Comparison of ENCODE assay signal across 23 mouse cellular contexts in the genomic region with DNA sequence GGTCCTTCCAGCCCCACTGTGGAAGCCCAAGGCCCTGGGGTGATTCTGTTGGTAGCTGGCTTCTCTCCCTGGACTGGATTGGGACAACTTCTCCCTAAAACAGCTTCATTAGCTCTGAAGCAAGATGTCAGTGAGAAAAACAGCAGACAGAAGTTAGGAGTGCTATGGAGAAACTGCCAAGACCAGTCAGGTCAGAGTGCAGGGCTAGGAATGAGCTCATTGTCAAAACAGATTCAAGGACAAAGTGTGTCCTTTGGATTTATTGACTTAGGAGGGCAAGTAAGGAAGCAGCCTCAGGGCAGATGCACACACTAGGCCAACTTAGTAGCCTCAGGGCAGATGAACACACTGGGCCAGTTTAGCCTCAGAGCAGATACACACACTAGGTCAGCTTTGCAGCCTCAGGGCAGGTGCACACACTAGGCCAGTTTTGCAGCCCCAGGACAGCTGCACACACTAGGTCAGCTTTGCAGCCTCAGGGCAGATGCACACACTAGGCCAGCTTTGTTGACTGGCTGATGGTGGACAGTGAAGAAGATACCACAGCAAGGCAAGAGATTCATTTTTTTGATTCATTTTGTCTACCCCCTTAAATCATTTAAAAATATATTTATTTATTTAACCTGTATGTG. TPM values are rescaled to one million over a fixed set of nuclear protein-coding genes. Genes with fewer than 3 reads are reported as not detected.
DNase-seq lines count a peak whose midpoint lies in the region; ATAC-seq and TF ChIP-seq lines count a peak whose summit lies in the region.
"Had no signal": no experiment of that assay in that cellular context is flagged by ENCODE, and none has a peak within 500 bp of the region (broad histone marks: within the 10 kb centered on the region; RNA-seq: fewer than 3 reads in every experiment).

No protein-coding gene starts in this region.

- no peak for TF ChIP-seq EP300 in MEL (IDR thresholded peaks at IDR 0.05; ENCODE audit: low read depth in 1 of 2, low read length in 2 of 2)

- H3K9me3 ChIP-seq in MEL (replicated peaks; ENCODE audit: insufficient read depth, low read length): no peaks in the 10 kb centered on the region
- H3K9me3 ChIP-seq: heart, embryonic 10.5 days; hindbrain, embryonic 12.5 days; limb, embryonic 12.5 days; lung, embryonic 15.5 days; midbrain, embryonic 10.5 days; neural tube, embryonic 12.5 days; stomach, embryonic 15.5 days had no signal

- TF ChIP-seq CTCF in kidney, adult 2 months (conservative IDR thresholded peaks at IDR 0.05; ENCODE audit: insufficient read depth, insufficient read length, low read depth, low read length): no peak
- TF ChIP-seq CTCF in MEL (IDR thresholded peaks at IDR 0.05 in 2 of 3, conservative IDR thresholded peaks at IDR 0.05 in 1 of 3; ENCODE audit: control insufficient read depth in 1 of 3, insufficient read depth in 1 of 3, low read depth in 2 of 3, low read length in 3 of 3, poor library complexity in 1 of 3, severe bottlenecking in 1 of 3): no peak

- intact Hi-C loops in gastrocnemius, postnatal 14 days (cut with DNase I; ENCODE audit: low total_unique reads): no loop called here

- H3K27me3 ChIP-seq in kidney, adult 2 months (replicated peaks; ENCODE audit: control insufficient read depth, insufficient read depth, low read length): no peaks in the 10 kb centered on the region
- no peaks in the 10 kb centered on the region for H3K27me3 ChIP-seq in MEL (ENCODE audit: control insufficient read depth in 1 of 2, insufficient read depth in 2 of 2, low read length in 2 of 2)
- H3K27me3 ChIP-seq: hindbrain, embryonic 12.5 days; limb, embryonic 12.5 days; lung, embryonic 15.5 days; neural tube, embryonic 12.5 days; stomach, embryonic 15.5 days had no signal

- H3K4me3 ChIP-seq in kidney, adult 2 months (ENCODE audit: insufficient read depth, low read depth, low read length): no peak overlapping the region
- H3K4me3 ChIP-seq in MEL (ENCODE audit: control insufficient read depth in 1 of 2, insufficient read depth in 1 of 2, low read depth in 2 of 2, low read length in 2 of 2): no peak overlapping the region
- H3K4me3 ChIP-seq: heart, embryonic 10.5 days; hindbrain, embryonic 12.5 days; limb, embryonic 12.5 days; lung, embryonic 15.5 days; midbrain, embryonic 10.5 days; neural tube, embryonic 12.5 days; stomach, embryonic 15.5 days had no signal

- TF ChIP-seq RAD21 in MEL (IDR thresholded peaks at IDR 0.05; ENCODE audit: low read depth, low read length): no peak

- H3K27ac ChIP-seq in kidney, adult 2 months (ENCODE audit: insufficient read depth, low read depth, low read length): peak overlapping the region; percentile 76
- no peak overlapping the region for H3K27ac ChIP-seq in MEL (ENCODE audit: control insufficient read depth, low read depth, low read length)
- H3K27ac ChIP-seq: heart, embryonic 10.5 days; hindbrain, embryonic 12.5 days; limb, embryonic 12.5 days; lung, embryonic 15.5 days; midbrain, embryonic 10.5 days; neural tube, embryonic 12.5 days; stomach, embryonic 15.5 days had no signal

- TF ChIP-seq POLR2A in kidney, adult 2 months (IDR thresholded peaks at IDR 0.05; ENCODE audit: low read depth, low read length): no peak
- no peak for TF ChIP-seq POLR2A in MEL (IDR thresholded peaks at IDR 0.05; ENCODE audit: control insufficient read depth in 1 of 2, insufficient read depth in 1 of 2, low read depth in 1 of 2, low read length in 2 of 2, poor library complexity in 1 of 2)

- ATAC-seq in megakaryocyte progenitor cell, adult 5-6 weeks (replicated peaks; ENCODE audit: poor library complexity): no peak

- H3K9ac ChIP-seq in MEL (ENCODE audit: control insufficient read depth, low read depth, low read length, poor library complexity, severe bottlenecking): no peak overlapping the region
- H3K9ac ChIP-seq: hindbrain, embryonic 12.5 days; limb, embryonic 12.5 days; lung, embryonic 15.5 days; neural tube, embryonic 12.5 days; stomach, embryonic 15.5 days had no signal

- peak; percentile 82 for DNase-seq in kidney, adult 2 months
- no peak for DNase-seq in kidney, postnatal 10 days
- no peak for DNase-seq in MEL (ENCODE audit: low read depth, low spot score)
- peak; percentile 32 for DNase-seq in adipocyte (ENCODE audit: low spot score)
- peak; percentile 32 to 52 for DNase-seq in kidney, postnatal 25 days
- no peak for DNase-seq in gastrocnemius, postnatal 14 days
- DNase-seq: cerebellum, adult 9-11 months; gastrocnemius, postnatal 25 days; heart, postnatal 10 days; spleen, adult 18-20 months had no signal

- H3K36me3 ChIP-seq in kidney, adult 2 months (ENCODE audit: control insufficient read depth, insufficient read depth, low read length): no peaks in the 10 kb centered on the region
- peaks cover 0 to 11% of the 10 kb centered on the region in 2 experiments; a peak in 2 of 4 replicates for H3K36me3 ChIP-seq in MEL (ENCODE audit: control insufficient read depth in 1 of 2, insufficient read depth in 2 of 2, low read length in 2 of 2)
- H3K36me3 ChIP-seq: heart, embryonic 10.5 days; hindbrain, embryonic 12.5 days; limb, embryonic 12.5 days; lung, embryonic 15.5 days; midbrain, embryonic 10.5 days; neural tube, embryonic 12.5 days; stomach, embryonic 15.5 days had no signal

- no peaks in the 10 kb centered on the region for H3K79me2 ChIP-seq in MEL (ENCODE audit: control insufficient read depth, insufficient read depth, low read length, poor library complexity)

- H3K4me1 ChIP-seq in kidney, adult 2 months (ENCODE audit: control insufficient read depth, insufficient read depth, low read length): peaks cover 10% of the 10 kb centered on the region
- H3K4me1 ChIP-seq in MEL (ENCODE audit: control insufficient read depth in 1 of 2, insufficient read depth in 2 of 2, low read length in 2 of 2): peaks cover 11 to 24% of the 10 kb centered on the region in 2 experiments
- H3K4me1 ChIP-seq: hindbrain, embryonic 12.5 days; neural tube, embryonic 12.5 days had no signal

TF ChIP-seq in MEL, 35 proteins besides CTCF, POLR2A, EP300 and RAD21:
- TF ChIP-seq MYB (IDR thresholded peaks at IDR 0.05; ENCODE audit: low read depth, low read length) (no peak), MEF2A (IDR thresholded peaks at IDR 0.05; ENCODE audit: extremely low read depth, insufficient replicate concordance, low read depth, low read length, poor library complexity, severe bottlenecking) (no peak), NELFE (IDR thresholded peaks at IDR 0.05; ENCODE audit: low read depth, low read length) (no peak), ZNF384 (IDR thresholded peaks at IDR 0.05; ENCODE audit: low read depth, low read length) (no peak), MAZ (IDR thresholded peaks at IDR 0.05; ENCODE audit: low read depth, low read length) (no peak), ZKSCAN1 (IDR thresholded peaks at IDR 0.05; ENCODE audit: low read depth, low read length) (peak; percentile 97), MXI1 (IDR thresholded peaks at IDR 0.05; ENCODE audit: low read depth, low read length) (no peak), GABPA (IDR thresholded peaks at IDR 0.05; ENCODE audit: low read depth, low read length) (no peak), MAX (IDR thresholded peaks at IDR 0.05; ENCODE audit: low read length) (no peak), KAT2A (conservative IDR thresholded peaks at IDR 0.05; ENCODE audit: low read depth, low read length) (no peak), HCFC1 (IDR thresholded peaks at IDR 0.05; ENCODE audit: low read depth, low read length) (no peak), MYC (IDR thresholded peaks at IDR 0.05; ENCODE audit: low read depth, low read length) (no peak), GATA1 (IDR thresholded peaks at IDR 0.05; ENCODE audit: low read depth, low read length) (no peak), POLR2AphosphoS5 (IDR thresholded peaks at IDR 0.05; ENCODE audit: borderline replicate concordance, low read depth, low read length) (peak; percentile 53; the same call in 1 of the 2 replicates), TCF12 (IDR thresholded peaks at IDR 0.05; ENCODE audit: low read depth, low read length) (no peak), SIN3A (IDR thresholded peaks at IDR 0.05; ENCODE audit: low read length) (no peak), E2F4 (IDR thresholded peaks at IDR 0.05; ENCODE audit: borderline replicate concordance, low read depth, low read length) (no peak), ELF1 (IDR thresholded peaks at IDR 0.05; ENCODE audit: low read depth, low read length) (no peak)

RNA-seq across cellular contexts. Expression of a gene that starts 2.6 kb away (rescaled TPM):
- 22.6 and 26.7 TPM in 2 replicates for polyA plus RNA-seq in kidney, adult 2 months (2012; rRNA removed)
- total RNA-seq in MEL (2012; rRNA removed): 35.7 and 60.7 TPM in 2 replicates
- polyA plus RNA-seq in MEL (2012; ENCODE audit: insufficient read depth in 1 of 2, insufficient read length in 2 of 2, low read depth in 1 of 2, low replicate concordance in 2 of 2, missing spikeins in 1 of 2): 10 to 100 TPM in 1 of 2 experiments, not detected in 1; 67.0 TPM
- total RNA-seq in megakaryocyte progenitor cell, adult 5-6 weeks (2015): not detected in 2 replicates
- total RNA-seq in megakaryocyte progenitor cell, adult 5-6 weeks (2017): 0.14 TPM in 1 of 2 replicates, not detected in the other
- 1 to 10 TPM in 1 of 2 experiments, under 1 TPM in 1; 0.78 to 1.7 TPM for total RNA-seq in gastrocnemius, postnatal 14 days (2021)
- total RNA-seq: ES-E14; layer of hippocampus, postnatal 10 days; monocyte, adult 5-6 weeks had no signal
- polyA plus RNA-seq: forebrain, embryonic 11.5 days; hindbrain, embryonic 12.5 days; midbrain, embryonic 10.5 days; neural tube, embryonic 12.5 days had no signal

RNA-seq across cellular contexts. Expression of a gene that starts 32.1 kb away (rescaled TPM):
- polyA plus RNA-seq in kidney, adult 2 months (2012; rRNA removed): 15.3 and 15.9 TPM in 2 replicates
- total RNA-seq in MEL (2012; rRNA removed): 4.8 and 6.6 TPM in 2 replicates
- polyA plus RNA-seq in MEL (2012; ENCODE audit: insufficient read depth in 1 of 2, insufficient read length in 2 of 2, low read depth in 1 of 2, low replicate concordance in 2 of 2, missing spikeins in 1 of 2): 10 to 100 TPM in 1 of 2 experiments, not detected in 1; 13.5 TPM
- total RNA-seq in megakaryocyte progenitor cell, adult 5-6 weeks (2015): 3.5 TPM in 2 replicates
- total RNA-seq in megakaryocyte progenitor cell, adult 5-6 weeks (2017): 4.2 and 5.2 TPM in 2 replicates
- 1 to 10 TPM in 1 of 2 experiments, under 1 TPM in 1; 0.98 to 1.4 TPM for total RNA-seq in gastrocnemius, postnatal 14 days (2021)

RNA-seq across cellular contexts. Expression of a gene that starts 47.8 kb away (rescaled TPM):
- not detected in 2 replicates for polyA plus RNA-seq in kidney, adult 2 months (2012; rRNA removed)
- total RNA-seq in MEL (2012; rRNA removed): not detected in 2 replicates
- not detected for polyA plus RNA-seq in MEL (2012; ENCODE audit: insufficient read depth in 1 of 2, insufficient read length in 2 of 2, low read depth in 1 of 2, low replicate concordance in 2 of 2, missing spikeins in 1 of 2)
- total RNA-seq in megakaryocyte progenitor cell, adult 5-6 weeks (2015): not detected in 2 replicates
- not detected in 2 replicates for total RNA-seq in megakaryocyte progenitor cell, adult 5-6 weeks (2017)
- not detected for total RNA-seq in gastrocnemius, postnatal 14 days (2021)
- total RNA-seq: ES-E14; gastrocnemius, postnatal 25 days; heart, postnatal 10 days; layer of hippocampus, postnatal 10 days; monocyte, adult 5-6 weeks had no signal
- polyA plus RNA-seq: forebrain, embryonic 11.5 days; heart, embryonic 10.5 days; hindbrain, embryonic 12.5 days; intestine, embryonic 14.5 days; limb, embryonic 12.5 days; lung, embryonic 15.5 days; midbrain, embryonic 10.5 days; neural tube, embryonic 12.5 days; stomach, embryonic 15.5 days had no signal

Comparison
In these comparisons a context has a peak if more than half of its experiments do, and no peak if none do; other contexts are left out.
1. DNase-seq: peak in kidney, adult 2 months (single experiment), adipocyte (single experiment) and kidney, postnatal 25 days (2 of 2); none in kidney, postnatal 10 days (single experiment), MEL (single experiment) and gastrocnemius, postnatal 14 days (single experiment).
2. RNA of a gene that starts 2.6 kb away (total RNA-seq): 35.7 to 60.7 TPM in MEL; 0.78 to 1.7 TPM in gastrocnemius, postnatal 14 days and 0.14 TPM in megakaryocyte progenitor cell, adult 5-6 weeks; every median in the first group is over 10 times any median in the second.